Mouse (Mus musculus) lung, postnatal 0 days (tissue): ENCODE results near the gene Mocs1.

ENCODE experiments used
- CTCF ChIP-seq: IDR thresholded peaks from 2 replicates; pipeline ENCODE4 v1.5.1; 2016; ENCODE audit warnings: antibody characterized with exemption, mild to moderate bottlenecking
- EP300 ChIP-seq: IDR thresholded peaks from 2 replicates; pipeline ENCODE4 v1.6.1; 2016; ENCODE audit warnings: antibody characterized with exemption, mild to moderate bottlenecking, control low read depth

DNA sequence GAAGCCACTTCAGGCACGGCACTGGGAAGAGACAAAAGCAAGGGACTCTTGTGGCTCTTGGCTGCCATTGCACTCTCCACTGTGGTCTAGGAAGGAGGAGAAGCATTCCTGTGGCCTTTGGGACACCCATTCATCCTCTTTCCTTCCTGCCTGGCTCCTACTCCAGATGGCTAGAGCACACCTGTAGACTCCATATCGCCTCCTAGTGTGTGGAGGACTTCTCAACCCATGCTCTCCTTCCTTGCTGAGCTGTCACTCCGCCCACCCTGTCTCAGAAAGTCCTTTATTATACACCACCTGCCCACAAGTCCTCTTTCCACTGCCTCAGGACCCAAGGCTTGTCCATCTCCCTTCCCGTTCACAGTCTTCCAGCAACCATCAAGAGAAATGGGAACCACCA is 65.1 kb downstream of the Mocs1 start:
- TF ChIP-seq CTCF (peak; percentile 24; the same call in 1 of the 2 replicates), EP300 (no peak)
